Mouse (Mus musculus): Measurements from ENCODE around the gene Polr3g. TPM values are rescaled to one million over a fixed set of nuclear protein-coding genes. Genes with fewer than 3 reads are reported as not detected.
"Not testable (repeated sequence)": the region's sequence is repeated elsewhere in the genome, so short reads cannot be mapped to it uniquely, and the experiment has no call there.

The Polr3g gene
- polyA plus RNA-seq, 1 experiment from 2014 or later, result 18.8 TPM

GRCm38 (mm10) chr13:81650382-81650781 lies 60.4 kb downstream of the Polr3g start:
- not testable (repeated sequence) for H3K27ac ChIP-seq (replicated peaks; ENCODE audit: low read depth, low read length); H3K4me2 ChIP-seq (ENCODE audit: low read depth, low read length); H3K4me1 ChIP-seq (ENCODE audit: control insufficient read depth, insufficient read depth, low read length); H3K4me3 ChIP-seq (ENCODE audit: low read depth, low read length); H3K9ac ChIP-seq (ENCODE audit: low read depth, low read length); ATAC-seq (ENCODE audit: low read depth); H3K36me3 ChIP-seq (ENCODE audit: control insufficient read depth, insufficient read depth, low read length); DNase-seq (ENCODE audit: low spot score); H3K27me3 ChIP-seq (replicated peaks; ENCODE audit: control insufficient read depth, insufficient read depth, low read length); H3K9me3 ChIP-seq (ENCODE audit: control insufficient read depth, low read length)
- WGBS, result 81% methylated on average over 4 of the region's 6 CpGs

GRCm38 (mm10) chr13:81646348-81646747 lies 64.5 kb downstream of the Polr3g start:
- Histone ChIP-seq H3K4me1 (ENCODE audit: control insufficient read depth, insufficient read depth, low read length) (peaks cover under 1% of the 10 kb centered on the region; the same call in 1 of the 2 replicates), H3K4me2 (ENCODE audit: low read depth, low read length) (no peak overlapping the region), H3K9me3 (ENCODE audit: control insufficient read depth, low read length) (no peaks in the 10 kb centered on the region), H3K36me3 (ENCODE audit: control insufficient read depth, insufficient read depth, low read length) (no peaks in the 10 kb centered on the region), H3K27me3 (replicated peaks; ENCODE audit: control insufficient read depth, insufficient read depth, low read length) (no peaks in the 10 kb centered on the region), H3K4me3 (ENCODE audit: low read depth, low read length) (no peak overlapping the region), H3K9ac (ENCODE audit: low read depth, low read length) (no peak overlapping the region), H3K27ac (replicated peaks; ENCODE audit: low read depth, low read length) (no peak overlapping the region)
- ATAC-seq (ENCODE audit: low read depth), result no peak
- WGBS, result 80% methylated on average over 6 of the region's 6 CpGs
- DNase-seq (ENCODE audit: low spot score), result no peak

GRCm38 (mm10) chr13:81644047-81644565 lies 66.7 kb downstream of the Polr3g start:
- 88% methylated on average over 11 of the region's 11 CpGs for WGBS
- no peak for ATAC-seq (ENCODE audit: low read depth)
- H3K4me1 ChIP-seq (ENCODE audit: control insufficient read depth, insufficient read depth, low read length), result peaks cover 3% of the 10 kb centered on the region; the same call in 1 of the 2 replicates

GRCm38 (mm10) chr13:81642491-81643149 lies 68.2 kb downstream of the Polr3g start:
- Histone ChIP-seq H3K4me1 (ENCODE audit: control insufficient read depth, insufficient read depth, low read length) (peaks cover 3% of the 10 kb centered on the region; the same call in 1 of the 2 replicates), H3K9ac (ENCODE audit: low read depth, low read length) (no peak overlapping the region; the same call in 1 of the 2 replicates), H3K4me2 (ENCODE audit: low read depth, low read length) (no peak overlapping the region), H3K4me3 (ENCODE audit: low read depth, low read length) (no peak overlapping the region), H3K36me3 (ENCODE audit: control insufficient read depth, insufficient read depth, low read length) (no peaks in the 10 kb centered on the region), H3K27ac (replicated peaks; ENCODE audit: low read depth, low read length) (no peak overlapping the region), H3K27me3 (replicated peaks; ENCODE audit: control insufficient read depth, insufficient read depth, low read length) (no peaks in the 10 kb centered on the region), H3K9me3 (ENCODE audit: control insufficient read depth, low read length) (no peaks in the 10 kb centered on the region)
- 52% methylated on average over 7 of the region's 7 CpGs for WGBS
- DNase-seq (ENCODE audit: low spot score) (no peak), ATAC-seq (ENCODE audit: low read depth) (no peak)

More at GRCm38 (mm10) chr13:81644047-81644565, 66.7 kb downstream of the Polr3g start:
- DNase-seq (ENCODE audit: low spot score), result no peak
- Histone ChIP-seq H3K4me3 (ENCODE audit: low read depth, low read length) (no peak overlapping the region), H3K27me3 (replicated peaks; ENCODE audit: control insufficient read depth, insufficient read depth, low read length) (no peaks in the 10 kb centered on the region), H3K27ac (replicated peaks; ENCODE audit: low read depth, low read length) (no peak overlapping the region), H3K4me2 (ENCODE audit: low read depth, low read length) (no peak overlapping the region), H3K9ac (ENCODE audit: low read depth, low read length) (no peak overlapping the region), H3K9me3 (ENCODE audit: control insufficient read depth, low read length) (no peaks in the 10 kb centered on the region), H3K36me3 (ENCODE audit: control insufficient read depth, insufficient read depth, low read length) (no peaks in the 10 kb centered on the region)

- peaks cover 3% of the 10 kb centered on the region; the same call in 1 of the 2 replicates for H3K4me1 ChIP-seq (ENCODE audit: control insufficient read depth, insufficient read depth, low read length)
- DNase-seq (ENCODE audit: low spot score) (peak; percentile 91), ATAC-seq (ENCODE audit: low read depth) (peak; percentile 72)
- no peaks in the 10 kb centered on the region for H3K36me3 ChIP-seq (ENCODE audit: control insufficient read depth, insufficient read depth, low read length)
- H3K9ac ChIP-seq (ENCODE audit: low read depth, low read length), result no peak overlapping the region; the same call in 1 of the 2 replicates
- peak overlapping the region; percentile 19 for H3K27ac ChIP-seq (replicated peaks; ENCODE audit: low read depth, low read length)
- 10% methylated on average over 8 of the region's 8 CpGs for WGBS
- H3K27me3 ChIP-seq (replicated peaks; ENCODE audit: control insufficient read depth, insufficient read depth, low read length), result no peaks in the 10 kb centered on the region
- peak overlapping the region; percentile 23 for H3K4me2 ChIP-seq (ENCODE audit: low read depth, low read length)
- no peak overlapping the region for H3K4me3 ChIP-seq (ENCODE audit: low read depth, low read length)
- H3K9me3 ChIP-seq (ENCODE audit: control insufficient read depth, low read length), result no peaks in the 10 kb centered on the region
These were observed 69.3 kb downstream of the Polr3g start for GRCm38 (mm10) chr13:81641289-81642045.

GRCm38 (mm10) chr13:81640881-81641280 lies 69.9 kb downstream of the Polr3g start:
- no peaks in the 10 kb centered on the region for H3K9me3 ChIP-seq (ENCODE audit: control insufficient read depth, low read length)

GRCm38 (mm10) chr13:81639624-81640023 lies 71.2 kb downstream of the Polr3g start:
- no peak overlapping the region for H3K9ac ChIP-seq (ENCODE audit: low read depth, low read length)
- H3K27ac ChIP-seq (replicated peaks; ENCODE audit: low read depth, low read length), result no peak overlapping the region
- DNase-seq (ENCODE audit: low spot score) (no peak), ATAC-seq (ENCODE audit: low read depth) (no peak)
- H3K9me3 ChIP-seq (ENCODE audit: control insufficient read depth, low read length), result no peaks in the 10 kb centered on the region
- H3K4me2 ChIP-seq (ENCODE audit: low read depth, low read length), result no peak overlapping the region
- WGBS, result 29% methylated on average over 4 of the region's 4 CpGs
- no peaks in the 10 kb centered on the region for H3K36me3 ChIP-seq (ENCODE audit: control insufficient read depth, insufficient read depth, low read length)
- H3K4me3 ChIP-seq (ENCODE audit: low read depth, low read length), result no peak overlapping the region
- peaks cover 3% of the 10 kb centered on the region; the same call in 1 of the 2 replicates for H3K4me1 ChIP-seq (ENCODE audit: control insufficient read depth, insufficient read depth, low read length)
- H3K27me3 ChIP-seq (replicated peaks; ENCODE audit: control insufficient read depth, insufficient read depth, low read length), result no peaks in the 10 kb centered on the region

More at GRCm38 (mm10) chr13:81640881-81641280, 69.9 kb downstream of the Polr3g start:
- Histone ChIP-seq H3K27ac (replicated peaks; ENCODE audit: low read depth, low read length) (peak overlapping the region; percentile 19; the same call in 1 of the 2 replicates), H3K4me1 (ENCODE audit: control insufficient read depth, insufficient read depth, low read length) (peaks cover 3% of the 10 kb centered on the region; the same call in 1 of the 2 replicates), H3K9ac (ENCODE audit: low read depth, low read length) (no peak overlapping the region; the same call in 1 of the 2 replicates), H3K27me3 (replicated peaks; ENCODE audit: control insufficient read depth, insufficient read depth, low read length) (no peaks in the 10 kb centered on the region), H3K36me3 (ENCODE audit: control insufficient read depth, insufficient read depth, low read length) (no peaks in the 10 kb centered on the region), H3K4me2 (ENCODE audit: low read depth, low read length) (peak overlapping the region; percentile 23; the same call in 1 of the 2 replicates), H3K4me3 (ENCODE audit: low read depth, low read length) (no peak overlapping the region)
- DNase-seq (ENCODE audit: low spot score) (no peak), ATAC-seq (ENCODE audit: low read depth) (no peak)
- 31% methylated on average over 6 of the region's 6 CpGs for WGBS

GRCm38 (mm10) chr13:81632720-81633415 lies 77.9 kb downstream of the Polr3g start, which contains the start of gene Adgrv1:
Adgrv1 (minus strand) TSS chr13:81633154.
- peak; percentile 98 for ATAC-seq (ENCODE audit: low read depth)
- peak within 1 kb of the TSS; percentile 43 for H3K4me3 ChIP-seq (ENCODE audit: low read depth, low read length)
- no peak within 1 kb of the TSS for H3K27ac ChIP-seq (replicated peaks; ENCODE audit: low read depth, low read length)
- peak within 1 kb of the TSS; percentile 74 for H3K4me2 ChIP-seq (ENCODE audit: low read depth, low read length)
- peaks cover 24% of the 10 kb centered on the region for H3K27me3 ChIP-seq (replicated peaks; ENCODE audit: control insufficient read depth, insufficient read depth, low read length)
- H3K9ac ChIP-seq (ENCODE audit: low read depth, low read length), result peak within 1 kb of the TSS; percentile 54; the same call in 1 of the 2 replicates
- no peaks in the 10 kb centered on the region for H3K36me3 ChIP-seq (ENCODE audit: control insufficient read depth, insufficient read depth, low read length)
- WGBS, result under 1% methylated on average over 38 of the region's 42 CpGs
- H3K4me1 ChIP-seq (ENCODE audit: control insufficient read depth, insufficient read depth, low read length), result no peaks in the 10 kb centered on the region; the same call in 1 of the 2 replicates
- no peaks in the 10 kb centered on the region for H3K9me3 ChIP-seq (ENCODE audit: control insufficient read depth, low read length)
- DNase-seq (ENCODE audit: low spot score), result peak; percentile 89

Measured in embryonic facial prominence, embryonic 14.5 days (tissue).